Mouse (Mus musculus): ENCODE measurements around the gene Gm10577. TPM values are rescaled to one million over a fixed set of nuclear protein-coding genes. Genes with fewer than 3 reads are reported as not detected.

Gene Gm10577
- polyA plus RNA-seq, 1 experiment from 2014 or later = not detected

GRCm38 (mm10) chr4:101026995-101027394, 6.5 kb upstream of the Gm10577 start:
- no peaks in the 10 kb centered on the region for H3K27me3 ChIP-seq
- H3K4me3 ChIP-seq = no peak overlapping the region
- H3K27ac ChIP-seq (replicated peaks) = no peak overlapping the region
- no peak for ATAC-seq (ENCODE audit: low read depth)
- no peaks in the 10 kb centered on the region for H3K4me1 ChIP-seq (replicated peaks)
- H3K9ac ChIP-seq = no peak overlapping the region
- peaks cover 15% of the 10 kb centered on the region for H3K9me3 ChIP-seq
- no peaks in the 10 kb centered on the region for H3K36me3 ChIP-seq
- H3K4me2 ChIP-seq = no peak overlapping the region
- 78% methylated on average over 2 of the region's 2 CpGs for WGBS

DNA sequence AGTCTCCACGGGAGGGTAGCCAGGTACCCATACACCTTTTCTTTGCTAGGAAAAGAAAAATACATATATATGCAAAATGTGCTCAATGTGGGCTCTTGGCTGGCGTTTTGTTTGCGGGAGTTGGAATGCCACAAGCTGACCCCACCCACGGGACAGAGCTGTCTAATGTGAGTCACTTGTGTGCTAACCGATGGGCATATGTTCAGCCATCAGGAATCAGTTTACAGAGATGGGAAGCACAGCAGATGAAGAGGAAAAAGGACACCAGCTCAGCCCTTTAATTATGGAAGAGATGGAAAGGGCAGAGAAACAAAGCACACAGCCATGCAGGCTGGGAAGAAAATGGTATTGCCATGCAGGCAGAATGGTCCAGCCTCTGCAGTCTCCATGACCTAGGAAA, 6.1 kb upstream of the Gm10577 start:
- no peak overlapping the region for H3K4me2 ChIP-seq
- no peaks in the 10 kb centered on the region for H3K27me3 ChIP-seq
- no peaks in the 10 kb centered on the region for H3K36me3 ChIP-seq
- H3K4me1 ChIP-seq (replicated peaks) = no peaks in the 10 kb centered on the region
- no peak overlapping the region for H3K9ac ChIP-seq
- ATAC-seq (ENCODE audit: low read depth) = no peak
- WGBS = 82% methylated on average over 5 of the region's 5 CpGs
- H3K9me3 ChIP-seq = peaks cover 17% of the 10 kb centered on the region
- no peak overlapping the region for H3K27ac ChIP-seq (replicated peaks)
- no peak overlapping the region for H3K4me3 ChIP-seq

GRCm38 (mm10) chr4:101017806-101018205, 2.7 kb downstream of the Gm10577 start:
- no peaks in the 10 kb centered on the region for H3K4me1 ChIP-seq (replicated peaks)
- no peak overlapping the region for H3K27ac ChIP-seq (replicated peaks)
- no peak overlapping the region for H3K4me2 ChIP-seq
- no peaks in the 10 kb centered on the region for H3K27me3 ChIP-seq
- H3K9ac ChIP-seq = no peak overlapping the region
- H3K36me3 ChIP-seq = no peaks in the 10 kb centered on the region
- no peak for ATAC-seq (ENCODE audit: low read depth)
- H3K9me3 ChIP-seq = peaks cover 17% of the 10 kb centered on the region
- no peak overlapping the region for H3K4me3 ChIP-seq
- WGBS = 90% methylated on average over 4 of the region's 4 CpGs

DNA sequence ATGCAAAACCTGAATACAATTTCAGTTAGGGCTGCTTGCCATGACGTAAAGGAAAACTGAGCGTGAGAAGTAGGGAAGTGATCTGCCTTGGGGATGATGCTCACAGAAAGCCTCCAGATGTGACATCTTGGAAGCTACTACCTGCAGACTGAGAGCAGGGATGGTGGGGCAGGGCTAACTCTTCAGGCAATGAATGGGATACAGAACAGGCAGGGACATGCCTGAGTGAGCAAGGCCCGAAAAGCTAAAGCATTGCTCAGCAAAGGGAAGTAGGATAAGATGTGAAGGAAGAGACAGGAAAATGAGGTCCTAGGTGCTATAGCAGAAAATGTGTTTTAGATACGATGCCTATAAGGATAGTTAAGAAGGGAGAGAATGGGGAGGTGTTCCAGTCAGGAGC, 11.4 kb downstream of the Gm10577 start:
- WGBS = 96% methylated on average over 4 of the region's 4 CpGs
- Histone ChIP-seq H3K27ac (replicated peaks) (no peak overlapping the region), H3K9me3 (no peaks in the 10 kb centered on the region), H3K27me3 (no peaks in the 10 kb centered on the region), H3K4me3 (no peak overlapping the region), H3K4me2 (no peak overlapping the region), H3K36me3 (no peaks in the 10 kb centered on the region), H3K4me1 (replicated peaks) (no peaks in the 10 kb centered on the region), H3K9ac (no peak overlapping the region)
- no peak for ATAC-seq (ENCODE audit: low read depth)

GRCm38 (mm10) chr4:101008362-101008769, 12.1 kb downstream of the Gm10577 start:
- H3K9me3 ChIP-seq = no peaks in the 10 kb centered on the region
- H3K36me3 ChIP-seq = peaks cover under 1% of the 10 kb centered on the region
- no peaks in the 10 kb centered on the region for H3K4me1 ChIP-seq (replicated peaks)
- no peak overlapping the region for H3K9ac ChIP-seq
- 59% methylated on average over 5 of the region's 5 CpGs for whole genome bisulfite sequencing
- no peaks in the 10 kb centered on the region for H3K27me3 ChIP-seq
- ATAC-seq (ENCODE audit: low read depth) = no peak
- H3K27ac ChIP-seq (replicated peaks) = no peak overlapping the region
- no peak overlapping the region for H3K4me2 ChIP-seq
- H3K4me3 ChIP-seq = no peak overlapping the region

- 95% methylated on average over 16 of the region's 16 CpGs for WGBS
- peaks cover 15% of the 10 kb centered on the region for H3K36me3 ChIP-seq
- H3K27ac ChIP-seq (replicated peaks) = no peak overlapping the region
- H3K4me1 ChIP-seq (replicated peaks) = peaks cover 5% of the 10 kb centered on the region; the same call in 1 of the 2 replicates
- no peaks in the 10 kb centered on the region for H3K9me3 ChIP-seq
- H3K9ac ChIP-seq = no peak overlapping the region
- H3K4me2 ChIP-seq = no peak overlapping the region
- no peaks in the 10 kb centered on the region for H3K27me3 ChIP-seq
- no peak for ATAC-seq (ENCODE audit: low read depth)
- no peak overlapping the region for H3K4me3 ChIP-seq
Measured at GRCm38 (mm10) chr4:101002961-101003360, 17.5 kb downstream of the Gm10577 start.

- ATAC-seq (ENCODE audit: low read depth) = 0 out of 2 replicates have a peak, but pooled peaks have one; percentile 24
- Histone ChIP-seq H3K36me3 (peaks cover 15% of the 10 kb centered on the region), H3K9ac (no peak overlapping the region), H3K4me2 (no peak overlapping the region), H3K4me1 (replicated peaks) (peaks cover 13% of the 10 kb centered on the region), H3K9me3 (no peaks in the 10 kb centered on the region), H3K4me3 (no peak overlapping the region), H3K27ac (replicated peaks) (no peak overlapping the region), H3K27me3 (no peaks in the 10 kb centered on the region)
- 71% methylated on average over 6 of the region's 6 CpGs for WGBS
Measured at GRCm38 (mm10) chr4:101001073-101001472, 19.4 kb downstream of the Gm10577 start.

- Histone ChIP-seq H3K27me3 (no peaks in the 10 kb centered on the region), H3K9me3 (no peaks in the 10 kb centered on the region), H3K36me3 (peaks cover 15% of the 10 kb centered on the region), H3K4me1 (replicated peaks) (peaks cover 15% of the 10 kb centered on the region), H3K4me2 (no peak overlapping the region), H3K4me3 (no peak overlapping the region), H3K27ac (replicated peaks) (no peak overlapping the region), H3K9ac (no peak overlapping the region)
- no peak for ATAC-seq (ENCODE audit: low read depth)
- 89% methylated on average over 3 of the region's 3 CpGs for WGBS
Measured at GRCm38 (mm10) chr4:101000622-101001021, 19.9 kb downstream of the Gm10577 start.

GRCm38 (mm10) chr4:100998906-100999305, 21.6 kb downstream of the Gm10577 start:
- H3K4me2 ChIP-seq = no peak overlapping the region
- H3K27ac ChIP-seq (replicated peaks) = no peak overlapping the region
- no peaks in the 10 kb centered on the region for H3K9me3 ChIP-seq
- no peaks in the 10 kb centered on the region for H3K27me3 ChIP-seq
- no peak overlapping the region for H3K4me3 ChIP-seq
- no peak for ATAC-seq (ENCODE audit: low read depth)
- peaks cover 25% of the 10 kb centered on the region for H3K4me1 ChIP-seq (replicated peaks)
- H3K36me3 ChIP-seq = peaks cover 27% of the 10 kb centered on the region
- WGBS = 83% methylated on average over 8 of the region's 8 CpGs
- H3K9ac ChIP-seq = no peak overlapping the region

DNA sequence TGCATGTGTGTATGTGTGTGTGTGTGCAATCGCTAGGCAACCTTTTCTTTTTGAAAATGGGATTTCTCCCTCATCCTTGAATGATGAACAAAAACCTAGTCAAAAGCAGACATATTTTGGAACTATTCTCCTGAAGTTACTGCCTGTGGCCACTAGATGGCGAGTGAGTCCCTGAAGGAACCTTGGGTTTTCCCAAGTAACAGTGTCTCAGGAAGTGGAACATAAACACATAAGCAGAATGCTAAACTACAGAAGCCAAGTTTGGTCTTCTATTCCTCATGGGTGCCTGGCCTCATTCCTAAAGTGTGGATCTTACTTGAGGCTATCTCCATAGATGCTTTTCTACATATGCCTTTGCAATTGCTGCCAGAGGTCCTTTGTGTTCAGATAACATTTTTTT, 22.4 kb downstream of the Gm10577 start:
- Histone ChIP-seq H3K36me3 (peaks cover 28% of the 10 kb centered on the region), H3K27me3 (no peaks in the 10 kb centered on the region), H3K4me2 (no peak overlapping the region), H3K27ac (replicated peaks) (no peak overlapping the region), H3K4me1 (replicated peaks) (peaks cover 25% of the 10 kb centered on the region), H3K4me3 (no peak overlapping the region), H3K9me3 (no peaks in the 10 kb centered on the region), H3K9ac (no peak overlapping the region)
- ATAC-seq (ENCODE audit: low read depth) = no peak
- 32% methylated on average over 2 of the region's 2 CpGs for WGBS

GRCm38 (mm10) chr4:100996060-100996651, 24.3 kb downstream of the Gm10577 start:
- H3K36me3 ChIP-seq = peaks cover 35% of the 10 kb centered on the region
- no peak overlapping the region for H3K27ac ChIP-seq (replicated peaks)
- H3K9me3 ChIP-seq = no peaks in the 10 kb centered on the region
- H3K4me3 ChIP-seq = no peak overlapping the region
- 47% methylated on average over 4 of the region's 4 CpGs for WGBS
- no peaks in the 10 kb centered on the region for H3K27me3 ChIP-seq
- no peak overlapping the region for H3K4me2 ChIP-seq
- peaks cover 25% of the 10 kb centered on the region for H3K4me1 ChIP-seq (replicated peaks)
- H3K9ac ChIP-seq = no peak overlapping the region
- ATAC-seq (ENCODE audit: low read depth) = no peak

- Histone ChIP-seq H3K4me3 (no peak overlapping the region), H3K27ac (replicated peaks) (0 out of 2 replicates have a peak overlapping the region, but pooled peaks have one; percentile 19), H3K27me3 (no peaks in the 10 kb centered on the region), H3K4me1 (replicated peaks) (peaks cover 27% of the 10 kb centered on the region; the same call in 1 of the 2 replicates), H3K9ac (no peak overlapping the region), H3K36me3 (peaks cover 40% of the 10 kb centered on the region), H3K9me3 (no peaks in the 10 kb centered on the region), H3K4me2 (no peak overlapping the region)
- WGBS = 74% methylated on average over 5 of the region's 5 CpGs
- ATAC-seq (ENCODE audit: low read depth) = no peak
Measured at GRCm38 (mm10) chr4:100995617-100996016, 24.9 kb downstream of the Gm10577 start.

Measured in neural tube, embryonic 13.5 days (tissue).